Mouse (Mus musculus) heart, postnatal 0 days (tissue): Measurements from ENCODE around the gene Pik3r6.

Source experiments
- CTCF ChIP-seq: IDR thresholded peaks from 2 replicates; pipeline ENCODE4 v1.5.1; 2016; ENCODE audit warnings: antibody characterized with exemption, control low read depth, low read depth
- EP300 ChIP-seq: IDR thresholded peaks from 2 replicates; pipeline ENCODE4 v1.6.1; 2016; ENCODE audit warnings: antibody characterized with exemption, low read depth

GRCm38 (mm10) chr11:68477661-68478060, 25.2 kb upstream of the Pik3r6 start:
- TF ChIP-seq EP300 (no peak), CTCF (no peak)
